Mouse (Mus musculus): ENCODE results near the gene Olfr960. TPM values are rescaled to one million over a fixed set of nuclear protein-coding genes. Genes with fewer than 3 reads are reported as not detected.

Olfr960 gene
- polyA plus RNA-seq (2012; rRNA removed): not detected in 2 replicates

DNA sequence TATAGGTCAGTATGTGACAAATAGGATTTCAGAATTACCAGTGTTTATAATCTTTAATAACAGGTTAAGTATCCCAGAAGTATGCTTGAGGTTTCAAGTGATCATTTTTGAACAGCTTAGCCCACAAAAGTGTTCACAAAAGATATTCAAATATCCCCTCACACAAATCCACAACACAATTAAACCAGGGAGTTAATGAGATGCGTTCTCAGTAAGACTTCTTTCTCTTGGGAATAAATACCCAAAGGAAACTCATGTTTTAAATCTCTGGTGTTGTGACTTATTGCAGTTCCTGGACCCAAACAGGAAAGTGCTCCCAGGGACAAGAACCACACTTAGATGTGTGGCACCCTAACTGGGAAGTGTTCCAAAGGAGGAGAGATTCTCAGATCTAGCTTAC lies at the start of gene Olfr960:
Olfr960 (plus strand) TSS at position 301 of the 400 bp plus-strand sequence.

DNA sequence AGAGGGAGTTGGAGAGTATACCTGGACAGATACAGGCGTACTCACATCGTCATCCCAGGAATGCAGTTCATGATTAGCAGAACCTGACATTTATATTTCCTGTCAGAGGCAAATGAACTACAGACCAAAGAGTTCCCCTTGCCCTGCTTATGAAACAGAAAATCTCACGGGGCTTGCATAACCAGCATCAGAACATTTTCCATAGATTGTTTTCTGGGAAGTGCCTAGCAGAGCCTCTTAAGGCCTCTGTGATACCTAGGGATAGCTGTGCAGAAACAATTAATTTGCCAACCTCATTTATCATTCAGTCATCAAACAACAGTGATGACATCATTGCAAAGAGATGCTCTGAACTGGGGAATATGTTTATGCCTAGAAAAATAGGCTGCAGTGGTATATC lies 45.7 kb upstream of the Olfr960 start, which contains the start of gene Olfr959:
Olfr959 (minus strand) TSS at position 101 of the 400 bp plus-strand sequence.

DNA sequence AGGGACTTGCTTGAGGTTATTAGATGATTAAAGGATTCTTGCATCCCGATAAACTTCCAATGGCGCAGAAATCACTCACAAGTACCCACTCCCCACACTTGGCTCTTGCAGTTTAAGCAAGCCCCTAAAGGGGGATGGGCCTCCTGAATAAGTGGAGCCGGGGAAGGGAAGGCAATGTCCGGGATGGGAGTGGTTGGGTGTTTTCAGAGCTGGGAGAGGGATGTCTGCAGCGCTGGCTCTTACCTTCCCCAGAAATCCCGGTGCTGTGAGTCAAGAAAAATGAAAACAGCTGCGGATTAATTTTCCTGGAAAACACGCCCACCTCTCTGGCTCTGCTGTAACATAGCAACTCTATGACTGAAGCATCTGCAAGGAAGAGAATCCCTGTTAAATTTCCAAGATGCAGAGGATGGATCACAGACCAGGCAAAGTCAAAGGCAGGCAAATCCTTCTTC lies 17.1 kb upstream of the Olfr960 start, which contains the start of gene AW551984:
AW551984 (minus strand) TSS at position 405 of the 455 bp plus-strand sequence.

DNA sequence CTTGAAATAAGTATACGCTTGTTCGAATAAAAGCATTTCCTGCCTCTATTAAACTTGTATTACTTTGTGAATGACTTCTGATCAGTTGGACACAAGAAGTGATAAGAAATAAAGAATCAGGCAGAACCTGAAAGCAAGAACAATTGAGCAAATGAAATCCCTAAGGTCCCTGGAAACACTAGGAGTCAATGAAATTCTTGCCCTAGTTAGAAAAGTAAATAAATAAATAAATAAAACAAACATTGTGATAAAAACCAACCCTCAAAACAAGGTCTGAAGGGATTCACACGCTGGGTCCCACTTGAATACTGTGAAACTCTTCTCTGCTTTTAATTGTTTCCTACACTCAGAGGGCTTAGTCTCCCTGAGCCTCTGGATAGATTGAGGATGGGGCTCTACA lies 10.8 kb upstream of the Olfr960 start, which contains the start of gene Olfr148:
Olfr148 (plus strand) TSS at position 301 of the 400 bp plus-strand sequence.

DNA sequence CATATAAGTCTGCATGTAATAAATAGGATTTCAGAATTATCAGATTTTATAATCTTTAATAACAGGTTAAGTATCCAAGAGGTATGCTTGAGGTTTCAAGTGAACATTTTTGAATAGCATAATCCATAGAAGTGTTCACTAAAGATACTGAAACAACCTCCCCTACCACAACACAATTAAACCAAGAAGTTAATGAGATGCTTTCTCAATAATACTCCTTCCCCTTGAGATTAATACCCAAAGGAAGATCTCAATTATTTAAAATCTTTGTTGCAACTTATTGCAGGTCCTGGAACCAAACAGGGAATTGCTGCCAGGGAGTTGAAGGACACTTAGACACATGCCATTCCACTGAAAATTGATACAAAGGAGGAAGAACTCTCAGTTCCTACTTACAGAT lies 23.6 kb downstream of the Olfr960 start, which contains the start of gene Olfr961:
Olfr961 (plus strand) TSS at position 301 of the 400 bp plus-strand sequence.

DNA sequence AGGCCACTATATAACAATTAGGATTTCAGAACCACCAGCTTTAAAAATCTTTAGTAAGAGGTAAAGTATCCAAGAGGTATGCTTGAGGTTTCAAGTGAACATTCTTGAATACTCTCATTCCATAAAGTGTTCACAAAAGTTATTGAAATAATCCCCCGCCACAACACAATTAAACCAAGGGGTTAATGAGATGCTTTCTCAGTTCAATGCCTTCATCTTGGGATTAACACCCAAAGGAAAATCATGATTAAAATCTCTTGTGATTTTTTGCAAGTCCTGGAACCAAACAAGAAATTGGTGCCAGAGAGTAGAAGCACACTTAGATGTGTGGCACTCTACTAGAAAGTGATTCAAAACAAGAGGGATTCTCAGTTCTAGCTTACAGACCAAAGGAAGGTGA lies 45.7 kb downstream of the Olfr960 start, which contains the start of gene Olfr963:
Olfr963 (plus strand) TSS at position 301 of the 400 bp plus-strand sequence.

Other genes with a start within 250 kb of the Olfr960 start
- not detected in 2 replicates for gene Olfr951, start 234.0 kb upstream of the Olfr960 start, polyA plus RNA-seq (2012; rRNA removed)
- not detected in 2 replicates for gene Olfr952, start 194.2 kb upstream of the Olfr960 start, polyA plus RNA-seq (2012; rRNA removed)
- not detected in 2 replicates for gene Olfr954, start 164.7 kb upstream of the Olfr960 start, polyA plus RNA-seq (2012; rRNA removed)
- gene Olfr955, start 149.4 kb upstream of the Olfr960 start, polyA plus RNA-seq (2012; rRNA removed): not detected in 2 replicates
- gene Olfr44, start 127.4 kb upstream of the Olfr960 start, polyA plus RNA-seq (2012; rRNA removed): not detected in 2 replicates
- not detected in 2 replicates for gene Olfr957, start 105.6 kb upstream of the Olfr960 start, polyA plus RNA-seq (2012; rRNA removed)
- not detected in 2 replicates for gene Olfr958, start 67.3 kb upstream of the Olfr960 start, polyA plus RNA-seq (2012; rRNA removed)
- 0.03 TPM in 1 of 2 replicates, not detected in the other for gene Olfr959, start 45.8 kb upstream of the Olfr960 start, polyA plus RNA-seq (2012; rRNA removed)
- gene AW551984, start 17.0 kb upstream of the Olfr960 start, polyA plus RNA-seq (2012; rRNA removed): 53.4 and 77.5 TPM in 2 replicates
- gene Olfr148, start 10.7 kb upstream of the Olfr960 start, polyA plus RNA-seq (2012; rRNA removed): not detected in 2 replicates
- not detected in 2 replicates for gene Olfr961, start 23.7 kb downstream of the Olfr960 start, polyA plus RNA-seq (2012; rRNA removed)
- gene Olfr963, start 45.8 kb downstream of the Olfr960 start, polyA plus RNA-seq (2012; rRNA removed): not detected in 2 replicates
- not detected in 2 replicates for gene Olfr149, start 85.7 kb downstream of the Olfr960 start, polyA plus RNA-seq (2012; rRNA removed)
- not detected in 2 replicates for gene Olfr965, start 90.0 kb downstream of the Olfr960 start, polyA plus RNA-seq (2012; rRNA removed)
- not detected in 2 replicates for gene Olfr150, start 109.6 kb downstream of the Olfr960 start, polyA plus RNA-seq (2012; rRNA removed)
- not detected in 2 replicates for gene Olfr967, start 124.9 kb downstream of the Olfr960 start, polyA plus RNA-seq (2012; rRNA removed)
- gene Olfr968, start 161.9 kb downstream of the Olfr960 start, polyA plus RNA-seq (2012; rRNA removed): not detected in 2 replicates
- not detected in 2 replicates for gene Olfr969, start 169.6 kb downstream of the Olfr960 start, polyA plus RNA-seq (2012; rRNA removed)
- gene Olfr970, start 187.5 kb downstream of the Olfr960 start, polyA plus RNA-seq (2012; rRNA removed): not detected in 2 replicates
- gene Olfr971, start 215.5 kb downstream of the Olfr960 start, polyA plus RNA-seq (2012; rRNA removed): not detected in 2 replicates
- not detected in 2 replicates for gene Olfr972, start 245.0 kb downstream of the Olfr960 start, polyA plus RNA-seq (2012; rRNA removed)